Mouse (Mus musculus): ENCODE data around the gene Fgfr2.
"Not testable (repeated sequence)": the region's sequence is repeated elsewhere in the genome, so short reads cannot be mapped to it uniquely, and the experiment has no call there.

Gene Fgfr2

DNA sequence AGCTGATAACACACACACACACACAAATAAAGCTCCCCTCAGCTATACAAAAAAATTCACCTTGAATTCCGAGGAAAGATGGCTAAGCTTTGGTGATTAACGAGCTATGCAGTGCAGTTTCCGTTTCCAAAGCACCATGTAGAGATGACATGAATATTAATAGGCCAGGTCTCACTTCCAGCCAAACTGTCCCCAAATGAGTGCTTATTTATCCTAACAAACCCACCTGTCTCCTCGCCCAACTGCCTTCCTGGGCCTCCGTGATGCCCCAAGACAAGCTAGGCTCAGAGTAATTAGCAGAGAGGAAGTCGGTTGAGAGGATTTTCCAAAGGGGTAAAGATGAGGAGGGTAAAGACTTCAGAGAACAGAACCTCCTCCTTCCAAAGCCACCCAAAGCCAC, 2652.1 kb downstream of the Fgfr2 start:
- DNase-seq (ENCODE audit: low spot score) = no peak

DNA sequence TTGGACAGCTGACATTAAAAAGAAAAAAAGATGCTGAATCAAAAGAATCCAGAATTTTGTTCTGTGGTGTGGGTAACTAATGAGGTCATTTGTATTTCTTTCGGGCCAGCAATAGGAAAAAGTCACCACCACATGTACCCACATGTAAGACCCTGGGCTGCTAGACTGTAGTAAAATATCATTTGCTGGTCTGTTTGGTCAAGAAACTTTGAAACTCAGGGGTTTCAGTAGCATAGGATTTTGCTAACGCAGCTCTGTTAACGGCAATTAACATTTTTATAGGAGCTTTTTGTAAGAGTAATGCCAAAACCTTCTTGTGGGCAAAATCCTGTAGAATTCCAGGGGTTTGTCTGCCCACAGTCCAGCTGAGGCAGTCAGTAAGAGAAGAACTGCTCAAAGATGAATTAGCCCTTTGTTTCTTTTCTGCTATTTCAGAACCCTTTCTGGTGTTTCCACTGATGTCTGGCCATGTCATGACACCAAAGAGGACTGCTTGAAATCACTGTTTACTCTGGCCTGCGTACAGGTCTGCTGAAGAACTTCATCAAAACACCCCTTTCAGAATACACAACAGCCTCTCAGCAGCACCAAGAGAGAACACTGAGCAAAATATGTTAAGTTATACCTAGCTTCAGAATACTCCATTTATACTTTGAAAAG, 2667.4 kb downstream of the Fgfr2 start:
- DNase-seq (ENCODE audit: low spot score) = no peak

DNA sequence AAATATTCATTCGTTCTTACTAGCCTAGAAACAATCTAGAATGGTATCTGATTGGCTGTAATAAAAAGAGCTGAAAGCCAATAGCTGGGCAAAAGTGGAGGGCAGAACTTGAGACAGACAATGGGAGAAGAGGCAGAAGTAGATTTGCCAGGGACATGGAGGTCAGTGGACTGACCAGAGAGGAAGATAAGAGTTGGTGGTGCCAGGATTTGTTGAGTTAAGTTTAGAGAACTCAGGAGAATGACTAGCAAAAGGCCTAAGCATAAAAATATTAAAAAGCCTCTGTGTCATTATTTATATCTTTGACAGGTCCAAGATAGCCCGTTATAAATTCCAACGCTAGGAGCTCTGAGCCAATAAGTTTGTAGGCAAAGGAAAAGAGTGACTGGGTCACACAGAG, 2668.9 kb downstream of the Fgfr2 start:
- no peak for DNase-seq (ENCODE audit: low spot score)

DNA sequence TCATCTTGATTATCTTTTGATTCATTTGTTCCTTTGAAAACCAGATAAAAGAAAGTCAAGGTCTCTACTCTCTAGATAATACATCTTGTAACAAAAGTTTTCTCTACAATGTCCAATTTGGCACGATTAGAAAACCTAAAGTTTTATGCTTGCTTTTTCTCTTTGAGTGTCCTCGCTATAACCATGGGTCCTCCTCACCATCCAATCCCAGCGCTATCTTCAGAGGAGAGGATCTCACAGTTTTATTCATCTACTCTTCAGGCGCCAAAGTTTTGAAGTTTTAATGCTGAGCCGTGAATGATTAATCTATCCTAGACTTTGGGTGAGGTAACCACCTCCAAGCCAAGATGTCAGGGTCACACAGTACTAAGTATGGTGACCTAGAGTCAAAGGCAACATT, 2687.4 kb downstream of the Fgfr2 start:
- DNase-seq (ENCODE audit: low spot score) = no peak

DNA sequence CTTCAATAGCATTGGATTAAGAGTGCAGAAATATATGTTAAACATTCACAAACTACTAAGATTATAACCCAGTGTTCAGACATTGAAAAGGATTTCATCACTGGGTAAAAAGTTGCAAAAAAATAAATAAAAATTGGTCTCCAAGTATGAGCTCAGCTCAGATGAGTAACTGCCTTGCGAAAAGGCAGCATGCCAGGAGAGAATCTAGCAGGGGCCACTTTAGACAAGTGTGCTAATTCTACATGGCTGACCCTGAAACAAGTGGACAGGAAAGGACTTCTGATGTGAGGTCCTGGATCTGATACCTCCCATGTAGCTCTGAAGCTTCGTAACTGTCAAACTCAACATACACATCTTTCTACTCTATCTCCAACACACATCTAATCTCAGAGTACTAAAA, 2691.0 kb downstream of the Fgfr2 start:
- DNase-seq (ENCODE audit: low spot score) = no peak

DNA sequence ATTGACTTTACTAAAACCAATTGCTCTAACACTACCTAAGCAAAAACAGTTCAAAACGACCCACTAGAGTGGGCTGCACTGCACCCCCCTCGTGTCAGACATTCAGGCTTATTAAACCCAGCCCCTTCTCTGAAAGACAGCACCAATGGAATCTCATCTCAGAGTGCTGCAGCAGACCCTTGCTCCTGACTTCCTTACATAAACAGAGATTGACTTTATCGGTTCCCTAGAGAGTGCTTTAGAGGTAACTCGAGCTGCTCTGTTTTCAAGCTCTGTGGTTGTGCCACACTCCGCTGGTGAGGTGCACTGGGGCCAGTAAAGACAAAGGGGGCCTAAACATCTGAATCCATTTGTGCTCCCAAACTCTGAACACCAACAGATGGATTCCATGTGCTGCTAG, 2696.6 kb downstream of the Fgfr2 start:
- no peak for DNase-seq (ENCODE audit: low spot score)

DNA sequence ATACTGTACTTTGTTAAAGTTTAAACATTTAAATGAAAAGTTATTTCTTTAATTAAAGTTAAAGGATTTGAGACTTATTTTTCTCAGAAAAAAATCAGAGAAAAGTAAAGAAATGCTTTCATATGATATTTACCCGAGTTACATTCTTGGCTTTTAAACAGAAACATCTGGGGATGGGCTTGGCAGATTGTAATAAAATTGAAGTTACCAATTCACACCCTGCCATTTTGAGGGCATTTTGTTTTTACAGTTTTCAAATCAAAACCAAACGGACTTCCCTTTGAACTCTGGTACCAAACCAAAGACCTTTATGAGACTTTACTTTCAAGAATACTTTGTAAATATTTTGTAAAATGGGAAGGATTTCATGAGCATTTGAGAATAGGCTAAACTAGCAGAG, 2697.2 kb downstream of the Fgfr2 start:
- DNase-seq (ENCODE audit: low spot score) = no peak

DNA sequence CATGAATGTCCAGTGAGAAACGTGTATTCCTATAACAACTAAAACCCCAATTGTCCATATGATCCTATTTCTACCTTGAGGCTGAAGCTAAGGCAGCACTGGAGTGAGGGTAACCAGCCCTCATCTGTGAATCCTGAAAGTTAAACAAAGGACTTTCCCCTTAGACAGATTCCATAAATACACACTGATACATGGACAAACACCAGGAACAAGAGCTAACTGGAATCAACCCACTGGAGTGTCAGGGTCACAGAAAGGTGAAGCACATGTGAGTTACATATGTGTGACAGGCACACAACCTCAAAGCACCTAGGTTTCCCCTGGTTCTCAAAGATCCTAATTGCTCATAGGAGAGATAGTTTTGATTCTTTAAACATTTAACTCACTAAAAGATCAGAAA, 2703.2 kb downstream of the Fgfr2 start:
- DNase-seq (ENCODE audit: low spot score) = no peak

DNA sequence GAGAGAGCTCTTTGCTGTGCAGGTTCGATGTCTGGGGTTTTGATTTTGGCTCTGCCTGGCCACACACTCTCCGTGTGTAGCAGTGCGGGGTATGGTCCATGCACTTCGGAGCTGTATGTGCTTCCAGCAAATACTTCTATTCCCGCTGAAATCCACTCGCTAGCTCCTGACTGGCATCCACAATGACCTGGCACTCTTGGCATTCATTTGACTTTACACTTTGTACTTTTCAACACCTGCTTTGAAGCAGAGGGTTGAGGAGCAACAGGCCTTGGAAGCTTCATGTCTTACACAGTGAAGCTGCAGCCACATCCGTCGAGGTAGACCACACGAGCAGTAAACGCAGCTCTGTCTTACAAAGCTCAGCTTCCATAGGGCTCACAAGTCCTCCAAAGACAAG, 2715.5 kb downstream of the Fgfr2 start:
- DNase-seq (ENCODE audit: low spot score) = no peak

DNA sequence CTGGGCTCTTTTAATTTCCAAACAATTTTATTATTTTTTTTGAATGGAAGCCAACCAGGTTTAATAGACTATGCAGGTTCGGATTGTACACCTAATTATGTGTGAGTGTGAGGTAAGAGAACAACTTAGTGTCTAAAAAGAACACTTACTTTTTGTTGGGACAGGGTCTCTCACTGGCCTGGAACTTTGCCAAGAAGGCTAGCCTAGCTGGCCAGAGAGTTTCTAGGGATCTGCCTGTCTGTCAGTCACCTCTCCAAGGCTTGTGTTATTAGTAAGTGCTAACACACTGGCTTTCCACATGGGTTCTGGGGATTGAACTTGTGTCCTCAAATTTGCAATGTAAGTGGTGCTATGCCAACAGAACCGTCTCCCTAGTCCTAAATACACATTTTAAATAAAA, 2719.8 kb downstream of the Fgfr2 start:
- DNase-seq (ENCODE audit: low spot score) = no peak

DNA sequence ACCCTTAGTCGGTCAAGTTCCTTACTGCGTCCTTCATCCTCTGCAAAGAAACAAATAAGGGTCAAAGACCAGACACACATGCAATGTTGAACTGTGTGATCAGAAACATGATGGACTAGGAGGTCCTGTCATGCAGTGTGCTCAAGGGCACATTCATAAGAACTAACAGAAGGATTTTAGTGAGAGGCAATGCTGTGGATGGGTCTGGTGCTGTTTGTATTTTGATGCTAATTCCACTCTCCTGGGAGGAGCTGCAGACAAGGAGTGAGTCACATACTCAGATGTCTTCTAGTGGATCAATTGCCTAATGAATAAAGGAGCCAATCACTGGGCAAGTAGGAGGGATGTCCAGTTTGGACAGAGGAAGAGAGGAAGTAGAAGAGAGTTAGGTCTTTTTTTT, 2728.5 kb downstream of the Fgfr2 start:
- no peak for DNase-seq (ENCODE audit: low spot score)

DNA sequence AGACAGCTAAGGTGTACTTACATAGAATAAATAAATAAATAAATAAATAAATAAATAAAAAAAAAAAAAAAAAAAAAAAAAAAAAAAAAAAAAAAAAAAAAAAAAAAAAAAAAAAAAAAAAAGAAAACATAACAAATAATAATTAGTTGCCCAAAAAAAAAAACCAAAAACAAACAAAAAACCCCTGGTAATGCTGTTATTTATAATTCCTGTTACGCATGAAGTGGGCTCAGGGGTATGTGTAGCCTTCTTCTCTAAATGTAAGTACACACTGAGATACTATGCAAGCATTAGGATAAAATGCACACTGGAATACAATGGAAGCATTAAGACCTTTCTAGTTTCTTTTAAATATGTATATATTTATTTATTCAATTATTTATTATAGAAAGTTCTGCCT, 2733.1 kb downstream of the Fgfr2 start:
- not testable (repeated sequence) for DNase-seq (ENCODE audit: low spot score)

DNA sequence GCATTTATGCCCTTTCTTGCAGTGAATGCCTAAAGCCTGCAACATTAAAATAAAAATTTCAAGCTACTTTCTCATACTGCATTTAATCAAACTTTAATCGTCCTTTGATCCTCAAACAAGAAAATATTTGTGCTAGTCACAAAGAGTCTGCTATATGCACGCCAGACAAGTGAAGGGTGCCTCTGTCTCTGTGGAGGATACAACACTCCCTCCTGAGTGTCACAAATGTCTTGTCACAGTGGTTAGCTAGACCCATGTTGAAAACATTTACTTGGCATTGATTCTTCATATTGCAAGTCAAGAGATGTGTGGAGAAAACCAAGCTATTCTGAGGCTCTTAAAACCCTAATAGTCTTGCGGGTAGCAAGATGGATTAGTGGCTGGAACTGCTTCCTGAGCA, 2736.8 kb downstream of the Fgfr2 start:
- DNase-seq (ENCODE audit: low spot score) = no peak

DNA sequence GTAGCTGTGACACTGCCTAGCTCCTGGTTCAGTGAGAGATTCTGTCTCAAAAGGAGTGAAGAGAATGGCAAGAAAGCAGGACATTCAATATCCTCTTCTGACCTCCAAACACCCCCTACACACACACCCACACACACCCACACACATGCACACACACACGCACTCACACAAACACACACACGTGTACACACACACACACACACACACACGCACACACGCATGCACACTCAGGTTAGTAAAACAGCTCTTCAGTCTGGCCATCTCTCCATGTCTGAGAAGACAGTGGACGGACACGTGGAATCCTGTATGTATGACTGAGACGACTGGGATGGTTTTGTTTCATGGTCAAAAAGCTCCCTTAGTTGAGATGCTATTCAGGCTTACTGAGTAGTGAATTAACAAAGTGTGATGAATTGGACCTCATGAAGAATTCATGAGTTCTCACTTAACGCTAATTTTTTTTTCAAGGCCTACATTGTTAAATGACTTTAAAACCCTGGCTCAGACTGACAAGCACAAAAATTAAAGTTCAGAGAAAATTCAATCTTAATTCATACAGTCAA, 2737.3 kb downstream of the Fgfr2 start:
- DNase-seq (ENCODE audit: low spot score) = no peak

DNA sequence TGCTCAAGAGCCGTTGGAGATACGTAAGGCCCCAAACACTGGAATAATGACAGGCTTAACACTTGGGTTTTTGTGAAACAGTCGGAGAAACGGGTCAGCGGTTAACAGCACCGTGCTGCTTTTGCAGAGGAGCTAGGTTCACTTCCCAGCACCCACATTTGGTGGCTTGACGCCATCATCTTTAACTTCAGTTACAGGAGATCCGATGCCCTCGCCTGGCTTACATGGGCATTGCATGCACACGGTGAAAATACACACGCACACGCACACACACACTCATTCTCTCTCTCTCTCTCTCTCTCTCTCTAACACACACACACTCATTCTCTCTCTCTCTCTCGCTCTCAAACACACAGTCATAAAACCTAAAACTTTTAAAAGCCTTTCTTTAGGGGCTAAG, 2741.0 kb downstream of the Fgfr2 start:
- DNase-seq (ENCODE audit: low spot score) = no peak

DNA sequence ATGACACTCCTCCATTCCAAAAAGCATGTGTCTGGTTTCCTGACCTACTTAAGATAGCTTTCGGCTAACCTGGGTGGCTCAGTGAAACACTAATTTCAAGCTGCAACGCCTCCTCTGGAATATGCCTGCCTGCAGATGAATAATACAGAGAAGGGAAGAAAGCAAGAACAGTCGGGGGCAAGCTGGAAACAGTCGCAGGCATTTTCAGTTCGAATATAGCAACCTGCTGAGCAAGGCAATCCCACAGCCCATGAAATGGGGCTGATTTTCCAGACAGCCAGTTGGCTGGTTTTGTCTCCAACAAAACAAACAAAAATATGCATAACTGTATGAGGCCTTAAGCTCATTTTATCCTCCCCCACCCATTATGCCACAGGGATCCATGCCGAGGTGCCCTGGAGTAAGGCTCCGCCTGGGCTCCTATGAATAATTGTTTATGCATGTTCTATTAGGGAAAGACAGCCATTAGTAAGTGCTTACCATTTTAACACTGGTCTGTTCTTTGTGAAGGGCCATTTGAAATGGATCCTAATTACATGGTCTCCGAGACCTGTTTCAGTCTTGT, 2741.7 kb downstream of the Fgfr2 start:
- DNase-seq (ENCODE audit: low spot score) = no peak

DNA sequence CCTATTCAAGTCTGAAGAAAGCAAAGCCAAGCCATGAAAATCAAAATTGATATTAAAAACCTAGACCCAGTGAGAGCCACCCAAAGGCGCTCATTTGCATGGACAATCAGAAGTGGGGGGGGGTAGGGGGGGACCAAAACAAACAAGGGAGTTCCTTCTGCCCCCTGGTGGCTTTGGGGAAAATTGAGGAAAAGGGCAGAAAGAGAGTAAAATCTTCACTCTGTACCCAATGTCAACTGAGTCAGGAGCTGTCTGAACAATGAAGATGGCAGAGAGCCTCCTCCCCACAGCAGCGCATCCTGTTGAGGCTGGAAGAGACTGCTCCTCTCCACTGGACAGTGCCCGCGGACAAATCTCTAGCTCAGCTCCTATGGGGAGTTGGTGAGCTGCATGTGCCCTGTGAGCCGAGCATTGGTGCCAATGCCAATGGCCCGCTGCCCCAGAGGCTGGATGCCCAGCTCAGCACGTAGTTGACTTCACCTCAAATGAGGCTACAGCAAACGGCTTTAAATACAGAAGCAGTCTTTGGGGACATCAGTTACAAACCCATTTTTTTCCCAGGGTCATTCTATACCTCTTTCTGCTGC, 2742.3 kb downstream of the Fgfr2 start:
- no peak for DNase-seq (ENCODE audit: low spot score)

DNA sequence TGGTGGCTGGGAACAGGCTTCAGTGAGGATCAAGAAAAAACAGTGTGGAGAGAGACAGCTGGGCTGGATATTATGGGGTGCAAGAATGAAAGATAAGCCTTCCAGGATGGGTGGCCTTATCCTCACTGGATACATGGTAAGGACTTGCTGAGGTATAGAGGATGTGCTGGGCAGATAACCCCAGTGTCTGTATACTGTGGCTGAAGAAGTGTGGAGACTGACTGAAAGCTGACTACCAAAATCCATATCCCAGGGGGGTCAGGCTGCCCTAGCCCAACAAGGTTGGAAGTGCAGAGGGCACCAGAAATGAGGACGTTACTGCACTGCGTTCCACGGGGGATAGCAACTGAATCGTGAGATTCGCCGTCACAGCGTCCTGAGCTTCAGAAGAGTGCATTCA, 2742.8 kb downstream of the Fgfr2 start:
- DNase-seq (ENCODE audit: low spot score) = no peak

DNA sequence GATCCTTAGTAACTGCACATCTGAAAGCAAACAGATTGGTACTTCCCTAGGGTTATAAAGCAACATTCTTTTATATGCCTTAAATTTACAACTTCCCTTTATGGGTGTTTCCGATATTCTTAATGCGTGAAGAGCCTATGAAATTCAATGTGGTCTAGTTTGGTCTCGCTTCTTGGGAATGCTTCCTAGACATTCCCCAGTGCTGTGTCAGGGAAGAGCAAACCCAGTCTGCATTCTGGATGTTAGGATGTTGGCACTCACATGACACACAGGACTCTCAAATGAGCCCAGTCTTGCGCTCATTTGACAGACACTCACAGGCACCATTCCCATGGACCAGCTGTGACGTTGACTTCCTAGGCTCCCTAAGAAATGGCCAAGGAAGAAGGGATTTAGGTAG, 2743.3 kb downstream of the Fgfr2 start:
- DNase-seq (ENCODE audit: low spot score) = no peak

DNA sequence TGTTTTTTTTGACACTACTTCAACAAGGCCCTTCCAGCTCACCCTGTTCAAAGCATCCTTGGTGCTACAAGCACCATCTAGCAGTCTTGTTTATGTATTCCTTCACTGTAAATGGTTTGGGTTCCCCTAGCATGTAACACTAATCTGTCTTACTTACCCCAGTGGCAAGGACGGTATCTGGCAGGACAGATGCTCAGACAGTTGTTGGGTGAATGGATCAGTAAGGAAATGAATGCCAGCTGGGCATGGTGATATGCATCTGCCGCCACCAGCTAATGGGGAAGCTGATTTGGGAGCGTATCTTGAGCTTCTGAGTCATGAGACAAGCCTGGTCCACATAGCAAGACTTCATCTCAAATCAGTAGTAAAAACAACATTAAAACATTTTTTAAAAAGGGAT, 2744.8 kb downstream of the Fgfr2 start:
- no peak for DNase-seq (ENCODE audit: low spot score)

DNA sequence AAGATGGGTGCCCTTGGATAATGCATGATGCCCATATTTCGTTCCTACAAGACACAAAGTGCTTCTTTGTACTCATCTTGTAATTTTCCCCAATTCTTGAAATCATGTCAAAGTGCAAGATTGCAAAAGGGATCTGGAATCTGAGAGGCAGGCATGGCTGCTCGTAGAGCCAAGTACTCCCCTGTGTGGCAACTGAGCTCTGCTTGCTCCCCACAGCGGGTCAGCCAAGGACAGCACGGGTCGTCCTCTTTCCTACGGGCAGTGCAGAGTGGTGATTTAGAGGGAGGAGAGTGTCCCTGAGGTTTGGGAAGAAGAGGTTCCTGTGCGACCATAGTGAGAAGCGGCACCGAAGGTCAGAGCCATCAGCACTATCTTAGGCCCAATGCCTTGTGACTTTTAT, 2748.8 kb downstream of the Fgfr2 start:
- peak; percentile 8 for DNase-seq (ENCODE audit: low spot score)

DNA sequence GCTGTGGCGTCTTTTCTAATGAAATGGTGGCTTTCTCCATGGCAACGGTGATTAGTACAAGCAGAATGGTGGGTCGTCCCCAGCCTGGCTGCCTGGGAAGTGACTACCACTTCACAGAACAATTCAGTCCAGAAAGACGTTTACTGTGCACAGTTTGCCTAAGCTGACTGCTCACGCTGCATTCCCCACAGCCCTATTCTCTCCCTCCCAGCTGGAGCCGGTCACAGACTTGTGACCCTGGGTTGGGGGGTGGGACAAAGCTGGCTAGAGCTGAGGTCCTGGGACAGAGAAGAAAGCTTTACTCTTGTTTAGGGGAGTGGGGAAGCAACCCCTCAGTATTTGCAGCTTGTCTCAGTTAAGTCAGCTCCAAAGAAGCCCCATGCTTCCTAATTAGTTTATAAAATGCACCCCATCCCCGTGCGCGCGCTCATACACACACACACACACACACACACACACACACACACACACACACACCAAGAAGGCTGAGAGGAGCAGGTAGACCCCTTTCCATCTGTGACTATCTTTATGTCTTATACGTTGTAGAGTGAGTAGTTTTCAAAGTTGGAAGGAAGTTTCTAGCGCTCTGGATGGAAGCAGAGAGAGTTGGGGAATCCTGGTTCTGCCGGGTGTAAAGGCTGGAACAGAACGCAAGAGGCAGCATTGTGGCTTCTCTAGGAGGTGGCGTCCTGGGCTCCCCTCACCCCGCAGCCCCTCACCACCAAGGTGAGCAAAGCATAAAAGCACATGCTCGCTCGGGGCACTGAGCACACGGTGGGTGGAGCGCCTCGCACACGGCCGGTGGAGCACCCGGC, 2754.1 kb downstream of the Fgfr2 start:
- no peak for DNase-seq (ENCODE audit: low spot score)

Data from lung, postnatal 25 days (tissue).